Mouse (Mus musculus): ENCODE data around the gene Nthl1. TPM values are rescaled to one million over a fixed set of nuclear protein-coding genes. Genes with fewer than 3 reads are reported as not detected.
A peak's percentile ranks its signal among the peaks of the same experiment; 100 is the strongest.

Gene Nthl1
- polyA plus RNA-seq, 1 experiment, result 9.8 TPM

DNA sequence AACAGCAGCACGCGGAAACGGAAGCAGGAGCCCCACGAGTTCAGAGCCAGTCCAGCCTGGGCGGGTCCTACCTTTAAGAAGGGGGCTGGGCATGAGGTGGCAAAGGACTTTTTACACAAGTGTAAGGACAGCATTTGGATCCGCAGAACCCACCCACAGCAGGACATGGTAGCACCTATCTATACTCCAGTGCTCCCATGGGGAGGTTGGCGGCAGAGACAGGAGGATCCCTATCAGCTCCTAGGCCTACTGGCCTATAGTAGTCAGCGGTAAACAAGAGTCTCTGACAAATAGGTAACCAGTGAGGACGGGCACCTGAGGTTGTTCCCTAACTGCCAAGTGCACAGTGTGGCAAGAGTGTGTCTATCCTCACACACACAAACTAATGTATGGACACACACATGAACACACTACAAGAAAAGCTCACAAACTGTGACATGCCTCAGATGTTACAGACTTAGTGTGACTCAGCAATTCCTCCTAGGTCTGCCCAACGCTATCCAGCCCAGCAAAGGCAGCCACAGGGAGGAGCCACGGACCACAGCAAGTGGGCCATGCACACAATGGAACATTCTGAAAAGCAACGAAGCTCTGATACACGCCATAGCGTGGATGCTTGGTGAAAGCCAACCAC, 14.8 kb upstream of the Nthl1 start:
- H3K36me3 ChIP-seq (ENCODE audit: control insufficient read depth, insufficient read depth, low read length), result peaks cover 44% of the 10 kb centered on the region
- H3K27ac ChIP-seq (ENCODE audit: control insufficient read depth, insufficient read depth, low read length), result no peak overlapping the region
- 67% methylated on average over 14 of the region's 14 CpGs for WGBS
- H3K4me3 ChIP-seq (ENCODE audit: control insufficient read depth, insufficient read depth, low read length), result no peak overlapping the region
- no peak for DNase-seq
- H3K27me3 ChIP-seq (ENCODE audit: control insufficient read depth, insufficient read depth, low read length), result no peaks in the 10 kb centered on the region
- no peaks in the 10 kb centered on the region for H3K4me1 ChIP-seq (replicated peaks; ENCODE audit: control insufficient read depth, insufficient read depth, low read length)
- TF ChIP-seq CTCF (IDR thresholded peaks at IDR 0.05; ENCODE audit: borderline replicate concordance, control insufficient read depth, extremely low read depth, insufficient read depth, low read length, poor library complexity), result no peak
- TF ChIP-seq POLR2A (IDR thresholded peaks at IDR 0.05; ENCODE audit: control insufficient read depth, extremely low read depth, insufficient read depth, low read length, poor library complexity), result no peak

DNA sequence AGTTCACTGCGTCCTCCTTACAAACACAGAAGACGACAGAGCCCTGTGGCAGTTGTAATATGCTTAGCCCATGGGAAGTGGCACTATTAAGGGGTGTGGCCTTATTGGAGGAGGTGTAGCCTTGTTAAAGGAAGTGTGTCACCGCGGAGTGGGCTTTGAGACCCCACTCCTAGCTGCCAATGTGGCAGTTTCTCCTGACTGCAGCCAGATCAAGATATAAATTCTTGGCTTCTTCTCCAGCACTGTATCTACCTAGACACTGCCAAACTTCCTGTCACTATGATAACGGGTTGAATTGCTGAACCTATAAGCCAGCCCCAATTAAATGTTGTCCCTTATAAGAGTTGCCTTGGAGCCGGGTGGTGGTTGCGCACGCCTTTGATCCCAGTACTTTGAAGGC, 7.0 kb upstream of the Nthl1 start:
- TF ChIP-seq POLR2A (IDR thresholded peaks at IDR 0.05; ENCODE audit: control insufficient read depth, extremely low read depth, insufficient read depth, low read length, poor library complexity) (no peak), CTCF (IDR thresholded peaks at IDR 0.05; ENCODE audit: borderline replicate concordance, control insufficient read depth, extremely low read depth, insufficient read depth, low read length, poor library complexity) (no peak)
- no peaks in the 10 kb centered on the region for H3K4me1 ChIP-seq (replicated peaks; ENCODE audit: control insufficient read depth, insufficient read depth, low read length)
- peaks cover 38% of the 10 kb centered on the region for H3K36me3 ChIP-seq (ENCODE audit: control insufficient read depth, insufficient read depth, low read length)

DNA sequence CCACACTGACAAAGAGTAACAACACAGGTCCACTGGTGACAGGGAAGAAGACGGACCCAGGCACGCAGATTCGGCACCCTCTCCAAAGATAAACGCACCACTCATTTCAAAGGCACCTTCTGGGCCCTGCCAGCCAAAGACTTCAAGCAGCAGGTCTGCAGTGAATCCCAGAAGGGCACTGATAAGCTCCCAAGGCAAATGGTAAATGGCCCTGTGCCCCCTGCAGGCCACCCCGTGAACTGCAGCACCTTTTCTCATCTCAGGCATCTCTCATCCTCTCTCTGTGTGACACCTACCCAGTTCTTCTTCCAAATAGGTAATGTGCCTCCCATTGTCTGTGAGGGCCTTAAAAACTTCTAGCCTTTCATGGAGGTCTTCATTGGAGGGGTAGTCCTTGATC, 3.8 kb upstream of the Nthl1 start:
- Histone ChIP-seq H3K36me3 (ENCODE audit: control insufficient read depth, insufficient read depth, low read length) (peaks cover 11% of the 10 kb centered on the region), H3K4me3 (ENCODE audit: control insufficient read depth, insufficient read depth, low read length) (no peak overlapping the region), H3K27me3 (ENCODE audit: control insufficient read depth, insufficient read depth, low read length) (no peaks in the 10 kb centered on the region), H3K4me1 (replicated peaks; ENCODE audit: control insufficient read depth, insufficient read depth, low read length) (peaks cover 12% of the 10 kb centered on the region), H3K27ac (ENCODE audit: control insufficient read depth, insufficient read depth, low read length) (no peak overlapping the region)
- TF ChIP-seq CTCF (IDR thresholded peaks at IDR 0.05; ENCODE audit: borderline replicate concordance, control insufficient read depth, extremely low read depth, insufficient read depth, low read length, poor library complexity), result peak; percentile 89; the same call in 1 of the 2 replicates
- no peak for TF ChIP-seq POLR2A (IDR thresholded peaks at IDR 0.05; ENCODE audit: control insufficient read depth, extremely low read depth, insufficient read depth, low read length, poor library complexity)
- 41% methylated on average over 5 of the region's 5 CpGs for WGBS
- peak; percentile 76 for DNase-seq

More for the DNA sequence above, 7.0 kb upstream of the Nthl1 start:
- DNase-seq, result no peak
- H3K27ac ChIP-seq (ENCODE audit: control insufficient read depth, insufficient read depth, low read length), result no peak overlapping the region
- no peaks in the 10 kb centered on the region for H3K27me3 ChIP-seq (ENCODE audit: control insufficient read depth, insufficient read depth, low read length)
- WGBS, result 98% methylated on average over 8 of the region's 8 CpGs
- no peak overlapping the region for H3K4me3 ChIP-seq (ENCODE audit: control insufficient read depth, insufficient read depth, low read length)

DNA sequence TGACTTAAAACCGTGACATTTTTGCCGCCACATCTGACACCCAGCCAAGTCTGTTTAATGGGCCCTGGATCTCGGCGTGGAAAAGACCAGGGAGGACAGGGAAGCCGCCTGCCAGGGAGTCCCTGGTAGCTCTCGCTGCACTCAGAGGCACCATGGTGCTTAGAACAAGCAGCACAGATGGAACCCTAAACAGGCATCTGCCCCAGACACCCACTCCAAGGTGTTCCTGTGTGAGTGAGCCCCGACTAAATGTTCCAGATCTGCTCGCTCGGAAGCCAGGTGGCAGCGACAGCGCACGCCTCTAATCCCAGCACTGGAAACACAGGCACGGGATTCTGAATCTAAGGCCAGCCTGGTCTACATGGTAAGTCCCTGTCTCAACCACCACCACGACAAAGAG, 2.4 kb upstream of the Nthl1 start:
- DNase-seq, result no peak
- 96% methylated on average over 14 of the region's 14 CpGs for WGBS
- H3K4me3 ChIP-seq (ENCODE audit: control insufficient read depth, insufficient read depth, low read length), result no peak overlapping the region

DNA sequence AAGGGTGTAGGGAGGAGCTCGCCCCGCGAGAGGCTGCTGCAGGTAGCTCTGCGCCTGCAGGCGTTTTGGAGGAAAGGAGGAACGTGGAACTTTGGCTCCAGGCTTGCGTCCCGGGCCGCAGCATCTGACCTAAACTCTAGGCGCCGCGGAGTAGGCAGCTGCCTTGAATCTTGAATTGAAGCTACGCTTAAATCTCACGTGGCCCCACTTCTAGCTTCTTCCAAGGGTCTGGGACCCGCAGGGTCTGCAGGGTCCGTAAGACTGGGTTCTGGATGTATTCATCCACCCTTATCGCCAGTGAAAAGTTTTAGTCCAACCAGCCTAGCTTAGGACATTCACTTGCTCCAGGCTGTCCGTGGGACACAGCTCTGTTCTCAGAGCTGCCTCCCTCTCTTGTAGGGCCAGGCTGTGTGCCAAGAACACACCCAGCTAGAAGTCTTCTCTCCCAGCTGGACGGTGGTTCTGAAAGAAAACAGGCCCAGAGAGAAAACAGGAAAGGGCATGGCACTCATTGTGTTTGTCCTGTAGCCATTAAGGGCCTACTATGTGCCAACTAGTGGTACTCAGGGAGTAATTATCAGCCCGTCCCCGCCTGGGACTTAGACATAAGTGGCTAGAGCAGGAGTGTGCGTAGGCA, 451 bp downstream of the Nthl1 start:
- H3K36me3 ChIP-seq (ENCODE audit: control insufficient read depth, insufficient read depth, low read length), result no peaks in the 10 kb centered on the region
- no peak for TF ChIP-seq POLR2A (IDR thresholded peaks at IDR 0.05; ENCODE audit: control insufficient read depth, extremely low read depth, insufficient read depth, low read length, poor library complexity)
- DNase-seq, result no peak
- no peaks in the 10 kb centered on the region for H3K27me3 ChIP-seq (ENCODE audit: control insufficient read depth, insufficient read depth, low read length)
- H3K27ac ChIP-seq (ENCODE audit: control insufficient read depth, insufficient read depth, low read length), result peak overlapping the region; percentile 9; the same call in 1 of the 2 replicates
- WGBS, result 17% methylated on average over 22 of the region's 22 CpGs
- H3K4me3 ChIP-seq (ENCODE audit: control insufficient read depth, insufficient read depth, low read length), result peak overlapping the region; percentile 71
- peaks cover 12% of the 10 kb centered on the region for H3K4me1 ChIP-seq (replicated peaks; ENCODE audit: control insufficient read depth, insufficient read depth, low read length)

More for the DNA sequence above, 2.4 kb upstream of the Nthl1 start:
- Histone ChIP-seq H3K27me3 (ENCODE audit: control insufficient read depth, insufficient read depth, low read length) (no peaks in the 10 kb centered on the region), H3K36me3 (ENCODE audit: control insufficient read depth, insufficient read depth, low read length) (no peaks in the 10 kb centered on the region; the same call in 1 of the 2 replicates), H3K27ac (ENCODE audit: control insufficient read depth, insufficient read depth, low read length) (no peak overlapping the region), H3K4me1 (replicated peaks; ENCODE audit: control insufficient read depth, insufficient read depth, low read length) (peaks cover 12% of the 10 kb centered on the region)
- TF ChIP-seq CTCF (IDR thresholded peaks at IDR 0.05; ENCODE audit: borderline replicate concordance, control insufficient read depth, extremely low read depth, insufficient read depth, low read length, poor library complexity) (no peak), POLR2A (IDR thresholded peaks at IDR 0.05; ENCODE audit: control insufficient read depth, extremely low read depth, insufficient read depth, low read length, poor library complexity) (no peak)

DNA sequence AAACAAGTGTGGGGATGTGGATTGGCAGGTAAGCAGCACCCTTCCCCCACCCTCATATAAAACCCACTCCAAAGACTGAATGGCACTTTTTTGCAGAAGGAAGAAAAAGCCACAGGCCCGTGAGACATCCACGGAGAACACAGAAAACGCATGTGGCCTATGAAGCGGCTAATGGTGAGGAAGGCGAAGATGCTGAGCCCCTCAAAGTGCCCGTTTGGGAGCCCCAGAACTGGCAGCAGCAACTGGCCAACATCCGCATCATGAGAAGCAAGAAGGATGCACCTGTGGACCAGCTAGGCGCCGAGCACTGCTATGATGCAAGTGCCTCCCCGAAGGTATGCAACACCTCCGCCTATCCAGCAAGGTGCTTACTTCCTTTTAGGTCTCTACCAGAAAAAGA, 1.4 kb downstream of the Nthl1 start:
- TF ChIP-seq CTCF (IDR thresholded peaks at IDR 0.05; ENCODE audit: borderline replicate concordance, control insufficient read depth, extremely low read depth, insufficient read depth, low read length, poor library complexity) (no peak), POLR2A (IDR thresholded peaks at IDR 0.05; ENCODE audit: control insufficient read depth, extremely low read depth, insufficient read depth, low read length, poor library complexity) (no peak)
- 93% methylated on average over 11 of the region's 11 CpGs for WGBS
- Histone ChIP-seq H3K27me3 (ENCODE audit: control insufficient read depth, insufficient read depth, low read length) (no peaks in the 10 kb centered on the region), H3K27ac (ENCODE audit: control insufficient read depth, insufficient read depth, low read length) (no peak overlapping the region), H3K4me1 (replicated peaks; ENCODE audit: control insufficient read depth, insufficient read depth, low read length) (peaks cover 12% of the 10 kb centered on the region), H3K36me3 (ENCODE audit: control insufficient read depth, insufficient read depth, low read length) (no peaks in the 10 kb centered on the region), H3K4me3 (ENCODE audit: control insufficient read depth, insufficient read depth, low read length) (no peak overlapping the region)
- no peak for DNase-seq

Data from thymus, adult 2 months (tissue).